Mouse (Mus musculus) embryonic facial prominence, embryonic 15.5 days (tissue): ENCODE measurements around the gene Dazap1. TPM values are rescaled to one million over a fixed set of nuclear protein-coding genes. Genes with fewer than 3 reads are reported as not detected.
"Not testable (repeated sequence)": the region's sequence is repeated elsewhere in the genome, so short reads cannot be mapped to it uniquely, and the experiment has no call there.

ENCODE experiments used
- ATAC-seq: fragments of 200-750 bp; cut with Nextera tagmentation; 2 replicates; pipeline ENCODE4 v1.8.0; 2017; ENCODE audit warnings: low read depth, moderate TSS enrichment; ENCODE audit not compliant: insufficient number of reproducible peaks, low FRiP score, low TSS enrichment
- H3K27ac ChIP-seq: fragments of 300-500 bp; sonication (generic); replicated peaks from 2 replicates; pipeline ENCODE4 v1.5.1; 2015; ENCODE audit warnings: mild to moderate bottlenecking, inconsistent platforms
- H3K27me3 ChIP-seq: fragments of 300-500 bp; sonication (generic); 2 replicates; pipeline ENCODE4 v1.6.1; 2015; ENCODE audit warnings: inconsistent platforms
- H3K36me3 ChIP-seq: fragments of 300-500 bp; sonication (generic); 2 replicates; pipeline ENCODE4 v1.6.1; 2015; ENCODE audit warnings: mild to moderate bottlenecking, inconsistent platforms
- H3K4me1 ChIP-seq: fragments of 300-500 bp; sonication (generic); 2 replicates; pipeline ENCODE4 v1.6.1; 2015; ENCODE audit warnings: inconsistent platforms
- H3K4me2 ChIP-seq: fragments of 300-500 bp; sonication (generic); replicated peaks from 2 replicates; pipeline ENCODE4 v1.6.1; 2015; ENCODE audit warnings: mild to moderate bottlenecking, inconsistent platforms
- H3K4me3 ChIP-seq: fragments of 300-500 bp; sonication (generic); replicated peaks from 2 replicates; pipeline ENCODE4 v1.5.1; 2015; ENCODE audit warnings: mild to moderate bottlenecking, inconsistent platforms
- H3K9ac ChIP-seq: fragments of 300-500 bp; sonication (generic); 2 replicates; pipeline ENCODE4 v1.6.1; 2015; ENCODE audit warnings: inconsistent platforms
- H3K9me3 ChIP-seq: fragments of 300-500 bp; sonication (generic); replicated peaks from 2 replicates; pipeline ENCODE4 v1.6.1; 2016; ENCODE audit warnings: inconsistent platforms
- WGBS: fragments of 180-500 bp; shearing (Covaris S2); methylation state at CpG from one replicate; pipeline ENCODE4 v1.1.7; 2015; 5-methylcytosine and 5-hydroxymethylcytosine counted together
- polyA plus RNA-seq: library from polyadenylated mRNA; unstranded; fragments of >200 nt; fragmentation: Nextera tagmentation; extraction: Ambion mirVana; gene quantifications from 2 replicates; pipeline ENCODE4 v1.2.1, GENCODE M21; 2015

The Dazap1 gene
- polyA plus RNA-seq, result 61.2 and 64.6 TPM in 2 replicates

GRCm38 (mm10) chr10:80260642-80261584, at the start of gene Dazap1, which contains the start of gene Gamt:
Gene Dazap1 (plus strand): TSS chr10:80261486.
Gene Gamt (minus strand): TSS chr10:80261012.
- peak within 1 kb of the TSS; percentile 97 for H3K27ac ChIP-seq
- peak within 1 kb of the TSS; percentile 37 for H3K9ac ChIP-seq
- no peaks in the 10 kb centered on the region for H3K9me3 ChIP-seq
- WGBS, result under 1% methylated on average over 49 of the region's 49 CpGs
- H3K36me3 ChIP-seq, result peaks cover 27% of the 10 kb centered on the region
- H3K4me2 ChIP-seq, result peak within 1 kb of the TSS; percentile 88
- ATAC-seq, result peak; percentile 91
- H3K4me3 ChIP-seq, result peak within 1 kb of the TSS; percentile 57
- H3K4me1 ChIP-seq, result peaks cover 42% of the 10 kb centered on the region
- no peaks in the 10 kb centered on the region for H3K27me3 ChIP-seq

GRCm38 (mm10) chr10:80211547-80212103, 49.7 kb upstream of the Dazap1 start:
- H3K27ac ChIP-seq, H3K4me3 ChIP-seq, H3K9ac ChIP-seq, H3K9me3 ChIP-seq, H3K36me3 ChIP-seq, H3K27me3 ChIP-seq, ATAC-seq, H3K4me2 ChIP-seq: not testable (repeated sequence)
- WGBS, result 73% methylated on average over 7 of the region's 7 CpGs
- peaks cover 22% of the 10 kb centered on the region for H3K4me1 ChIP-seq

- Histone ChIP-seq H3K4me3 (no peak overlapping the region), H3K9ac (no peak overlapping the region), H3K36me3 (no peaks in the 10 kb centered on the region), H3K9me3 (no peaks in the 10 kb centered on the region), H3K4me1 (peaks cover 16% of the 10 kb centered on the region), H3K4me2 (no peak overlapping the region), H3K27me3 (no peaks in the 10 kb centered on the region), H3K27ac (peak overlapping the region; percentile 40)
- no peak for ATAC-seq
- 23% methylated on average over 16 of the region's 16 CpGs for WGBS
These were observed 46.1 kb upstream of the Dazap1 start for GRCm38 (mm10) chr10:80215048-80215772.

- Histone ChIP-seq H3K9me3 (no peaks in the 10 kb centered on the region), H3K9ac (no peak overlapping the region), H3K36me3 (no peaks in the 10 kb centered on the region), H3K4me3 (no peak overlapping the region), H3K27me3 (no peaks in the 10 kb centered on the region), H3K4me1 (peaks cover 9% of the 10 kb centered on the region), H3K4me2 (no peak overlapping the region), H3K27ac (no peak overlapping the region)
- no peak for ATAC-seq
- 46% methylated on average over 8 of the region's 9 CpGs for WGBS
These were observed 40.6 kb upstream of the Dazap1 start for GRCm38 (mm10) chr10:80220676-80221075.

GRCm38 (mm10) chr10:80223137-80223536, 38.1 kb upstream of the Dazap1 start:
- peaks cover 24% of the 10 kb centered on the region for H3K4me1 ChIP-seq
- 83% methylated on average over 2 of the region's 2 CpGs for WGBS
- H3K9ac ChIP-seq, H3K4me2 ChIP-seq, H3K9me3 ChIP-seq, H3K27ac ChIP-seq, H3K27me3 ChIP-seq, ATAC-seq, H3K36me3 ChIP-seq, H3K4me3 ChIP-seq: not testable (repeated sequence)

- peak overlapping the region; percentile 62 for H3K4me3 ChIP-seq
- no peaks in the 10 kb centered on the region for H3K9me3 ChIP-seq
- H3K36me3 ChIP-seq, result peaks cover 19% of the 10 kb centered on the region
- peak overlapping the region; percentile 93 for H3K27ac ChIP-seq
- H3K27me3 ChIP-seq, result no peaks in the 10 kb centered on the region
- no peak for ATAC-seq
- 0 out of 2 replicates have a peak overlapping the region, but pooled peaks have one; percentile 9 for H3K9ac ChIP-seq
- under 1% methylated on average over 14 of the region's 14 CpGs for WGBS
- peaks cover 47% of the 10 kb centered on the region for H3K4me1 ChIP-seq
- peak overlapping the region; percentile 43 for H3K4me2 ChIP-seq
These were observed 35.2 kb upstream of the Dazap1 start for GRCm38 (mm10) chr10:80226071-80226415.

GRCm38 (mm10) chr10:80226416-80227165, 34.7 kb upstream of the Dazap1 start, which contains the start of gene Mum1:
Gene Mum1 (plus strand): TSS chr10:80226434.
- WGBS, result under 1% methylated on average over 71 of the region's 75 CpGs
- H3K4me2 ChIP-seq, result peak within 1 kb of the TSS; percentile 85
- H3K36me3 ChIP-seq, result peaks cover 24% of the 10 kb centered on the region

GRCm38 (mm10) chr10:80227166-80227539, 34.1 kb upstream of the Dazap1 start:
- Histone ChIP-seq H3K27me3 (no peaks in the 10 kb centered on the region), H3K9ac (peak overlapping the region; percentile 82), H3K4me3 (peak overlapping the region; percentile 62), H3K36me3 (peaks cover 29% of the 10 kb centered on the region), H3K4me1 (peaks cover 47% of the 10 kb centered on the region), H3K27ac (peak overlapping the region; percentile 93), H3K9me3 (no peaks in the 10 kb centered on the region), H3K4me2 (peak overlapping the region; percentile 85)
- ATAC-seq, result no peak
- 1% methylated on average over 10 of the region's 10 CpGs for WGBS

More at GRCm38 (mm10) chr10:80226416-80227165, 34.7 kb upstream of the Dazap1 start, which contains the start of gene Mum1:
- H3K9me3 ChIP-seq, result no peaks in the 10 kb centered on the region
- H3K4me1 ChIP-seq, result peaks cover 47% of the 10 kb centered on the region
- H3K27me3 ChIP-seq, result no peaks in the 10 kb centered on the region
- H3K27ac ChIP-seq, result peak within 1 kb of the TSS; percentile 93
- H3K9ac ChIP-seq, result peak within 1 kb of the TSS; percentile 82
- ATAC-seq, result peak; percentile 100
- H3K4me3 ChIP-seq, result peak within 1 kb of the TSS; percentile 62

- ATAC-seq, result no peak
- H3K4me1 ChIP-seq, result peaks cover 55% of the 10 kb centered on the region
- 37% methylated on average over 15 of the region's 15 CpGs for WGBS
These were observed 33.2 kb upstream of the Dazap1 start for GRCm38 (mm10) chr10:80227877-80228775.

More at GRCm38 (mm10) chr10:80227877-80228775, 33.2 kb upstream of the Dazap1 start:
- Histone ChIP-seq H3K4me3 (peak overlapping the region; percentile 62), H3K4me2 (peak overlapping the region; percentile 85), H3K9me3 (no peaks in the 10 kb centered on the region), H3K27ac (peak overlapping the region; percentile 93), H3K36me3 (peaks cover 39% of the 10 kb centered on the region), H3K9ac (peak overlapping the region; percentile 82), H3K27me3 (no peaks in the 10 kb centered on the region)
